Mouse (Mus musculus) MEL (cell line): ENCODE data around the gene Prrc2b. TPM values are rescaled to one million over a fixed set of nuclear protein-coding genes. Genes with fewer than 3 reads are reported as not detected.

Source experiments
- DNase-seq: peaks from one replicate; pipeline ENCODE4 v3.0.0; 2011; ENCODE audit warnings: low read depth, low spot score
- H3K27ac ChIP-seq: 2 replicates; pipeline ENCODE4 v1.5.1; 2012; ENCODE audit warnings: low read depth, mild to moderate bottlenecking, control low read depth, low read length, moderate library complexity; ENCODE audit not compliant: control insufficient read depth
- H3K27me3 ChIP-seq, 2 experiments: fragments of 150-350 bp in 1 of 2; sonication (generic) in 1 of 2; 2 replicates each; pipeline ENCODE4 v1.6.1; 2012; ENCODE audit warnings: low read length in 2 of 2, mild to moderate bottlenecking in 2 of 2, improper control_type of control experiment in 1 of 2, moderate library complexity in 1 of 2; ENCODE audit not compliant: insufficient read depth in 2 of 2, control insufficient read depth in 1 of 2
- H3K36me3 ChIP-seq, 2 experiments: 2 replicates each; pipeline ENCODE4 v1.6.1; 2012 to 2014; ENCODE audit warnings: low read length in 2 of 2, improper control_type of control experiment in 1 of 2, inconsistent platforms in 1 of 2, mild to moderate bottlenecking in 1 of 2; ENCODE audit not compliant: insufficient read depth in 2 of 2, control insufficient read depth in 1 of 2
- H3K4me1 ChIP-seq, 2 experiments: fragments of 150-350 bp in 1 of 2; sonication (generic) in 1 of 2; 2 replicates each; pipeline ENCODE4 v1.6.1; 2012; ENCODE audit warnings: low read length in 2 of 2, improper control_type of control experiment in 1 of 2, mild to moderate bottlenecking in 1 of 2; ENCODE audit not compliant: insufficient read depth in 2 of 2, control insufficient read depth in 1 of 2
- H3K4me3 ChIP-seq, 2 experiments: fragments of 150-350 bp in 1 of 2; sonication (generic) in 1 of 2; 2 replicates each; pipeline ENCODE4 v1.5.1; 2012; ENCODE audit warnings: low read depth in 2 of 2, low read length in 2 of 2, mild to moderate bottlenecking in 2 of 2, moderate library complexity in 2 of 2, control low read depth in 1 of 2, improper control_type of control experiment in 1 of 2; ENCODE audit not compliant: control insufficient read depth in 1 of 2, insufficient read depth in 1 of 2
- H3K79me2 ChIP-seq: 2 replicates; pipeline ENCODE4 v1.6.1; 2012; ENCODE audit warnings: mild to moderate bottlenecking, low read length, moderate library complexity; ENCODE audit not compliant: control insufficient read depth, poor library complexity, insufficient read depth
- H3K9ac ChIP-seq: 2 replicates; pipeline ENCODE4 v1.6.1; 2012; ENCODE audit warnings: low read depth, mild to moderate bottlenecking, control low read depth, low read length, moderate library complexity; ENCODE audit not compliant: control insufficient read depth, poor library complexity, severe bottlenecking
- H3K9me3 ChIP-seq: fragments of 150-350 bp; sonication (generic); replicated peaks from 2 replicates; pipeline ENCODE4 v1.6.1; 2012; ENCODE audit warnings: mild to moderate bottlenecking, low read length, improper control_type of control experiment, moderate library complexity; ENCODE audit not compliant: insufficient read depth
- BHLHE40 ChIP-seq: IDR thresholded peaks from 2 replicates; pipeline ENCODE4 v1.6.1; 2012; ENCODE audit warnings: low read depth, mild to moderate bottlenecking, inconsistent platforms, low read length, improper control_type of control experiment, borderline replicate concordance
- CTCF ChIP-seq, 3 experiments: IDR thresholded peaks in 2 of 3; conservative IDR thresholded peaks in 1 of 3; 2 replicates each; pipeline ENCODE4 v1.5.1; 2011 to 2012; ENCODE audit warnings: low read length in 3 of 3, low read depth in 2 of 3, mild to moderate bottlenecking in 2 of 3, improper control_type of control experiment in 1 of 3, inconsistent platforms in 1 of 3, mixed read lengths in 1 of 3, moderate library complexity in 1 of 3; ENCODE audit not compliant: control insufficient read depth in 1 of 3, insufficient read depth in 1 of 3, poor library complexity in 1 of 3, severe bottlenecking in 1 of 3
- E2F4 ChIP-seq: IDR thresholded peaks from 2 replicates; pipeline ENCODE4 v1.6.1; 2011; ENCODE audit warnings: low read depth, low read length, improper control_type of control experiment, borderline replicate concordance
- ELF1 ChIP-seq: IDR thresholded peaks from 2 replicates; pipeline ENCODE4 v1.6.1; 2014; ENCODE audit warnings: low read depth, mild to moderate bottlenecking, inconsistent platforms, low read length, improper control_type of control experiment, moderate library complexity
- EP300 ChIP-seq, 2 experiments: IDR thresholded peaks; 2 replicates each; pipeline ENCODE4 v1.6.1; 2011; ENCODE audit warnings: improper control_type of control experiment in 2 of 2, low read length in 2 of 2, low read depth in 1 of 2, mild to moderate bottlenecking in 1 of 2
- ETS1 ChIP-seq: IDR thresholded peaks from 2 replicates; pipeline ENCODE4 v1.6.1; 2012; ENCODE audit warnings: low read depth, mild to moderate bottlenecking, inconsistent platforms, low read length, improper control_type of control experiment, moderate library complexity
- HCFC1 ChIP-seq: IDR thresholded peaks from 2 replicates; pipeline ENCODE4 v1.6.1; 2012; ENCODE audit warnings: low read depth, mild to moderate bottlenecking, inconsistent platforms, low read length, improper control_type of control experiment, moderate library complexity
- MAZ ChIP-seq: IDR thresholded peaks from 2 replicates; pipeline ENCODE4 v1.6.1; 2012; ENCODE audit warnings: low read depth, mild to moderate bottlenecking, inconsistent platforms, low read length, improper control_type of control experiment
- MXI1 ChIP-seq: IDR thresholded peaks from 2 replicates; pipeline ENCODE4 v1.6.1; 2011; ENCODE audit warnings: mild to moderate bottlenecking, low read depth, low read length, improper control_type of control experiment
- MYC ChIP-seq: IDR thresholded peaks from 2 replicates; pipeline ENCODE4 v1.6.1; 2011; ENCODE audit warnings: low read depth, mild to moderate bottlenecking, low read length, improper control_type of control experiment, moderate library complexity
- NRF1 ChIP-seq: IDR thresholded peaks from 2 replicates; pipeline ENCODE4 v1.6.1; 2014; ENCODE audit warnings: low read depth, mild to moderate bottlenecking, inconsistent platforms, low read length, improper control_type of control experiment, moderate library complexity; ENCODE audit not compliant: poor library complexity, insufficient read depth, severe bottlenecking
- POLR2AphosphoS5 ChIP-seq: IDR thresholded peaks from 2 replicates; pipeline ENCODE4 v1.6.1; 2012; ENCODE audit warnings: low read depth, borderline replicate concordance, mild to moderate bottlenecking, inconsistent platforms, low read length, moderate library complexity, mixed read lengths
- RCOR1 ChIP-seq: IDR thresholded peaks from 2 replicates; pipeline ENCODE4 v1.6.1; 2012; ENCODE audit warnings: low read depth, mild to moderate bottlenecking, inconsistent platforms, low read length, improper control_type of control experiment
- SIN3A ChIP-seq: IDR thresholded peaks from 2 replicates; pipeline ENCODE4 v1.6.1; 2012; ENCODE audit warnings: low read length, improper control_type of control experiment, inconsistent platforms
- SMC3 ChIP-seq: IDR thresholded peaks from 2 replicates; pipeline ENCODE4 v1.6.1; 2011; ENCODE audit warnings: low read depth, low read length, improper control_type of control experiment
- TBP ChIP-seq: IDR thresholded peaks from 2 replicates; pipeline ENCODE4 v1.8.0; 2011; ENCODE audit warnings: low read depth, low read length, improper control_type of control experiment
- TCF12 ChIP-seq: IDR thresholded peaks from 2 replicates; pipeline ENCODE4 v1.6.1; 2014; ENCODE audit warnings: low read depth, mild to moderate bottlenecking, inconsistent platforms, low read length, improper control_type of control experiment, moderate library complexity
- UBTF ChIP-seq: IDR thresholded peaks from 2 replicates; pipeline ENCODE4 v1.6.1; 2012; ENCODE audit warnings: low read depth, mild to moderate bottlenecking, inconsistent platforms, low read length, improper control_type of control experiment, moderate library complexity, borderline replicate concordance; ENCODE audit not compliant: insufficient read depth
- USF1 ChIP-seq: IDR thresholded peaks from 2 replicates; pipeline ENCODE4 v1.6.1; 2014; ENCODE audit warnings: low read depth, mild to moderate bottlenecking, inconsistent platforms, low read length, improper control_type of control experiment, moderate library complexity
- USF2 ChIP-seq, 2 experiments: IDR thresholded peaks; 2 replicates each; pipeline ENCODE4 v1.6.1; 2011 to 2012; ENCODE audit warnings: improper control_type of control experiment in 2 of 2, low read length in 2 of 2, borderline replicate concordance in 1 of 2, inconsistent platforms in 1 of 2, low read depth in 1 of 2, mild to moderate bottlenecking in 1 of 2; ENCODE audit not compliant: insufficient read depth in 1 of 2
- ZC3H11A ChIP-seq: IDR thresholded peaks from 2 replicates; pipeline ENCODE4 v1.6.1; 2012; ENCODE audit warnings: low read depth, mild to moderate bottlenecking, inconsistent platforms, low read length, improper control_type of control experiment
- ZKSCAN1 ChIP-seq: IDR thresholded peaks from 2 replicates; pipeline ENCODE4 v1.6.1; 2012; ENCODE audit warnings: low read depth, mild to moderate bottlenecking, inconsistent platforms, low read length, improper control_type of control experiment, moderate library complexity
- ZNF384 ChIP-seq: IDR thresholded peaks from 2 replicates; pipeline ENCODE4 v1.6.1; 2012; ENCODE audit warnings: low read depth, mild to moderate bottlenecking, inconsistent platforms, low read length, improper control_type of control experiment
- polyA plus RNA-seq, 2 experiments: library from polyadenylated mRNA; stranded (reverse) in 1 of 2; unstranded in 1 of 2; fragments of >175 nt in 1 of 2; fragments of >200 nt in 1 of 2; gene quantifications; 2 replicates each; pipeline versions ENCODE4 v1.2.1 to v1.2.4; 2012; ENCODE audit warnings: low replicate concordance in 2 of 2, low read depth in 1 of 2; ENCODE audit not compliant: insufficient read length in 2 of 2, insufficient read depth in 1 of 2, missing spikeins in 1 of 2
- total RNA-seq: library from RNA; depleted of rRNA; stranded (reverse); fragments of 300-350 nt; gene quantifications from 2 replicates; pipeline ENCODE4 v1.2.3, GENCODE M21; 2012

Gene Prrc2b
- total and polyA plus RNA-seq, 3 experiments: 14.8 to 42.9 (median 42.2) TPM

DNA sequence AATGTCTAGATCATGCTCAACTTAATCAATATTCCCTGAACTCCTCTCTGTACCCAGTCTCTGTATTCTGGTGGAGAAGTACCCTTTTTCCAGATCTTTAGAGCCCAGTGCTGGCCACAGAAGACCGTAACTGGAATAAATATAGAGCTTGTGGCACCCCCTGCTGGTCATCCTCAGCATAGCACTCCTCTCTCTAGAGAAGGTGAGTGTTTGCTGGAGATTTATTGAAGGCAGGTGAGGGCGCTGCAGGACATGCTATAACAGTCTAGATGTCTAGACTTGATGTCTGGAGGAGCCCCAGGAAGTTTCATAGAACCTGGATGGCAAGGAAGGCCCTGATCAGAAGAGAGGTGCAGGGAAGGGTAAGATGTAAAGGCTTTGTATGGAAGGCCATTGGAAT lies 16.8 kb upstream of the Prrc2b start:
- Histone ChIP-seq H3K4me1 (peaks cover 24 to 31% of the 10 kb centered on the region in 2 experiments), H3K27ac (no peak overlapping the region), H3K36me3 (peaks cover 0 to 28% of the 10 kb centered on the region in 2 experiments; a peak in 2 of 4 replicates), H3K9ac (no peak overlapping the region), H3K79me2 (peaks cover 1% of the 10 kb centered on the region; the same call in 1 of the 2 replicates), H3K27me3 (no peaks in the 10 kb centered on the region)
- TF ChIP-seq NRF1 (no peak), MYC (0 out of 2 replicates have a peak, but pooled peaks have one; percentile 37), POLR2AphosphoS5 (no peak), ELF1 (peak; percentile 40; the same call in 1 of the 2 replicates), SMC3 (peak; percentile 97), MAZ (peak; percentile 73; the same call in 1 of the 2 replicates), CTCF (IDR thresholded peaks at IDR 0.05 in 2 of 3, conservative IDR thresholded peaks at IDR 0.05 in 1 of 3; ENCODE audit: control insufficient read depth in 1 of 3, insufficient read depth in 1 of 3, low read depth in 2 of 3, low read length in 3 of 3, poor library complexity in 1 of 3, severe bottlenecking in 1 of 3) (peak in 2 of 3 experiments; percentile 80 to 87; a peak in 5 of 6 replicates), EP300 (IDR thresholded peaks at IDR 0.05; ENCODE audit: low read depth in 1 of 2, low read length in 2 of 2) (0 out of 4 replicates have a peak, but pooled peaks of 1 of the 2 experiments have one; percentile 15), RCOR1 (0 out of 2 replicates have a peak, but pooled peaks have one; percentile 14), HCFC1 (peak; percentile 42; the same call in 1 of the 2 replicates), ZKSCAN1 (no peak), USF1 (no peak), TBP (no peak), ZC3H11A (peak; percentile 98), ETS1 (0 out of 2 replicates have a peak, but pooled peaks have one; percentile 12), TCF12 (no peak), USF2 (IDR thresholded peaks at IDR 0.05; ENCODE audit: borderline replicate concordance in 1 of 2, insufficient read depth in 1 of 2, low read depth in 1 of 2, low read length in 2 of 2) (no peak), UBTF (no peak), SIN3A (peak; percentile 84), ZNF384 (peak; percentile 54), BHLHE40 (peak; percentile 43; the same call in 1 of the 2 replicates), E2F4 (no peak), MXI1 (peak; percentile 54; the same call in 1 of the 2 replicates)
- TF ChIP-seq, all 39 proteins: peak for 14
- DNase-seq: peak; percentile 86
- Histone ChIP-seq H3K4me3 (no peak overlapping the region), H3K9me3 (no peaks in the 10 kb centered on the region)
